Comparison of ENCODE assay signal across 8 mouse cellular contexts in the genomic region with DNA sequence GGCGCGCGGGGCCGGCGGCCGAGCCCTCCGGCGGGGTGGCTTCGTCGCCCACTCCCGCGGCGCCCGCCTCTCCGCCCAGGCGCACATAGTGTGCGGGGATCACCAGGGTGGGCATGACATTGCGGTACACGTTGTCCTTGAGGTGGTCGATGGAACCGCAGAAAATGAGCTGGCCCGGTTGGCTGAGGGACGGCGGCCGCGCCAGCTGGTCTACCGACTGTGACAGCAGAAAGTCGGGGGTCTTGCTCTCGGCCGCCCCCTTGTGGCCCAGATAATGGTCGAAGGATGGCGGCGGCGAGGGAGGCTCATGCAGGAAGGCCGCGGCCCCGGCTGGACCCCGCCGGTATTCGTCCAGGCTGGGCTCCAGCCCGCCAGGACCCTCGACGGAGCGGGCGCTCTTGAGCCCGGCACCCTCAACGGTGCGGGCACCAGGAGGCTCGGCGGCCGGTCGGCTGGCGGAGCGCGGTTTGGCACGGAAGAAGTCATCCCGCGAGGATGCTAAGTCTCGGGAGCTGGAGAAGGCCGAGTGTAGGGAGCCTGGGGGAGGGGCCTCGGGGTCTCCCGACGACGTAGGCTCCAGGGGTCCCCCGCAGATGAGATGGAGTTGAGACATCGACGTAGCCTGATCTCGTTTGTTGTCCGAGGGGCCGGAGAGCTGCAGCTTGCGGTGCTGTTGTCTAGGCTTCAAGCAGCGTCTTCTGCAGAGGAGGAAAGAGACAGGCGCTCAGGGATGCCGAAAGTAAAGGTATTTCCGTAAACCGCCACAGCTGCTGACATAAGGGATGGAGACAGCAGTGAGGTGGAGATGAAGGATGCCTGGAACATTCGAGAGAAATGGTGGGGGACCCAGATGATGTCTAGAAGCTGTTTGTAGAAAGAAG. TPM values are rescaled to one million over a fixed set of nuclear protein-coding genes. Genes with fewer than 3 reads are reported as not detected.
DNase-seq lines count a peak whose midpoint lies in the region; ATAC-seq and TF ChIP-seq lines count a peak whose summit lies in the region.

No protein-coding gene starts in this region.

- 13% methylated on average over 58 of the region's 77 CpGs for WGBS in embryonic facial prominence, embryonic 14.5 days
- WGBS in heart, embryonic 16.5 days = 19% methylated on average over 77 of the region's 77 CpGs
- WGBS in lung, embryonic 14.5 days = 9% methylated on average over 77 of the region's 77 CpGs
- 14% methylated on average over 77 of the region's 77 CpGs for WGBS in olfactory bulb, adult 2 months

- H3K9ac ChIP-seq in embryonic facial prominence, embryonic 14.5 days (ENCODE audit: low read depth, low read length) = peak overlapping the region; percentile 61
- peak overlapping the region; percentile 70 for H3K9ac ChIP-seq in heart, embryonic 16.5 days (ENCODE audit: low read length)
- H3K9ac ChIP-seq in lung, embryonic 14.5 days = peak overlapping the region; percentile 46

- H3K4me2 ChIP-seq in embryonic facial prominence, embryonic 14.5 days (ENCODE audit: low read depth, low read length) = peak overlapping the region; percentile 84
- H3K4me2 ChIP-seq in heart, embryonic 16.5 days (ENCODE audit: low read depth, low read length) = peak overlapping the region; percentile 92
- peak overlapping the region; percentile 92 for H3K4me2 ChIP-seq in lung, embryonic 14.5 days

- H3K4me1 ChIP-seq in embryonic facial prominence, embryonic 14.5 days (ENCODE audit: control insufficient read depth, insufficient read depth, low read length) = peaks cover 13% of the 10 kb centered on the region
- H3K4me1 ChIP-seq in heart, embryonic 16.5 days (ENCODE audit: control insufficient read depth, insufficient read depth, low read length) = peaks cover 14% of the 10 kb centered on the region
- H3K4me1 ChIP-seq in lung, embryonic 14.5 days (ENCODE audit: insufficient read depth) = peaks cover 3% of the 10 kb centered on the region; the same call in 1 of the 2 replicates
- H3K4me1 ChIP-seq in olfactory bulb, adult 2 months (ENCODE audit: control insufficient read depth, insufficient read depth, low read length) = peaks cover 34% of the 10 kb centered on the region

- peak; percentile 93 for TF ChIP-seq CTCF in lung, embryonic 14.5 days (IDR thresholded peaks at IDR 0.05; ENCODE audit: low read depth)
- TF ChIP-seq CTCF in olfactory bulb, adult 2 months (IDR thresholded peaks at IDR 0.05; ENCODE audit: insufficient read depth, low read depth, low read length) = peak; percentile 87

- peak overlapping the region; percentile 42 for H3K4me3 ChIP-seq in embryonic facial prominence, embryonic 14.5 days (ENCODE audit: low read depth, low read length)
- H3K4me3 ChIP-seq in heart, embryonic 16.5 days (ENCODE audit: low read length) = peak overlapping the region; percentile 56
- H3K4me3 ChIP-seq in lung, embryonic 14.5 days (ENCODE audit: low read depth, low read length) = peak overlapping the region; percentile 43
- H3K4me3 ChIP-seq in olfactory bulb, adult 2 months (ENCODE audit: insufficient read depth, low read depth, low read length) = peak overlapping the region; percentile 62

- H3K27ac ChIP-seq in embryonic facial prominence, embryonic 14.5 days (replicated peaks; ENCODE audit: low read depth, low read length) = no peak overlapping the region
- no peak overlapping the region for H3K27ac ChIP-seq in heart, embryonic 16.5 days (ENCODE audit: low read length)
- no peak overlapping the region for H3K27ac ChIP-seq in lung, embryonic 14.5 days (ENCODE audit: low read depth)
- peak overlapping the region; percentile 23; the same call in 1 of the 2 replicates for H3K27ac ChIP-seq in olfactory bulb, adult 2 months (ENCODE audit: insufficient read depth, low read depth, low read length)

- TF ChIP-seq POLR2A in olfactory bulb, adult 2 months (IDR thresholded peaks at IDR 0.05; ENCODE audit: insufficient read depth, low read depth, low read length) = no peak; the same call in none of the 2 replicates

- peak; percentile 48 for ATAC-seq in embryonic facial prominence, embryonic 14.5 days (ENCODE audit: low read depth)
- peak; percentile 15 for ATAC-seq in heart, embryonic 16.5 days (replicated peaks; ENCODE audit: extremely low read depth, insufficient read depth, low FRiP score)
- ATAC-seq in lung, embryonic 14.5 days (ENCODE audit: insufficient read depth) = peak; percentile 24

- no peaks in the 10 kb centered on the region for H3K27me3 ChIP-seq in embryonic facial prominence, embryonic 14.5 days (replicated peaks; ENCODE audit: control insufficient read depth, insufficient read depth, low read length)
- H3K27me3 ChIP-seq in heart, embryonic 16.5 days (ENCODE audit: control insufficient read depth, insufficient read depth, low read length) = peaks cover 2% of the 10 kb centered on the region; the same call in 1 of the 2 replicates
- no peaks in the 10 kb centered on the region for H3K27me3 ChIP-seq in lung, embryonic 14.5 days (ENCODE audit: insufficient read depth, low read length)

- no peaks in the 10 kb centered on the region for H3K9me3 ChIP-seq in embryonic facial prominence, embryonic 14.5 days (ENCODE audit: control insufficient read depth, low read length)
- H3K9me3 ChIP-seq in heart, embryonic 16.5 days (replicated peaks; ENCODE audit: control insufficient read depth, low read length) = no peaks in the 10 kb centered on the region
- no peaks in the 10 kb centered on the region for H3K9me3 ChIP-seq in lung, embryonic 14.5 days (ENCODE audit: low read depth, low read length)

- peak; percentile 44 to 62 for DNase-seq in CD8-positive naive resting alpha-beta T cell, adult 2 months (ENCODE audit: low read depth in 2 of 2, low spot score in 2 of 2)
- peak; percentile 89 to 91 for DNase-seq in adrenal gland, postnatal 36 days
- DNase-seq in embryonic facial prominence, embryonic 14.5 days (ENCODE audit: low spot score) = peak; percentile 74
- peak; percentile 65 to 84 for DNase-seq in layer of hippocampus, adult 18-20 months (ENCODE audit: low spot score in 2 of 2)
- peak; percentile 94 for DNase-seq in lung, embryonic 14.5 days
- DNase-seq in urinary bladder, postnatal 25 days (ENCODE audit: low spot score) = peak; percentile 80

- H3K36me3 ChIP-seq in embryonic facial prominence, embryonic 14.5 days (ENCODE audit: control insufficient read depth, insufficient read depth, low read length) = peaks cover 92% of the 10 kb centered on the region
- peaks cover 30% of the 10 kb centered on the region for H3K36me3 ChIP-seq in heart, embryonic 16.5 days (ENCODE audit: control insufficient read depth, insufficient read depth)
- peaks cover 84% of the 10 kb centered on the region for H3K36me3 ChIP-seq in lung, embryonic 14.5 days (ENCODE audit: insufficient read depth)

RNA-seq across cellular contexts. Expression of a gene that starts 8.3 kb away (rescaled TPM):
- 100 to 1,000 TPM; 181 to 214 TPM for total RNA-seq in adrenal gland, postnatal 36 days (2021)
- polyA plus RNA-seq in embryonic facial prominence, embryonic 14.5 days (2014; fragmentation: Nextera tagmentation; extraction: Ambion mirVana) = 121 and 129 TPM in 2 replicates
- polyA plus RNA-seq in heart, embryonic 16.5 days (2015; fragmentation: Nextera tagmentation; extraction: Ambion mirVana) = 215 and 234 TPM in 2 replicates
- total RNA-seq in layer of hippocampus, adult 18-20 months (2021) = 10 to 100 TPM; 62.4 to 64.6 TPM
- 113 and 116 TPM in 2 replicates for polyA plus RNA-seq in lung, embryonic 14.5 days (2014; fragmentation: Nextera tagmentation; extraction: Ambion mirVana)
- not detected in 2 replicates for polyA plus RNA-seq in olfactory bulb, adult 2 months (2012; ENCODE audit: insufficient read depth, insufficient read length, low replicate concordance, missing spikeins)

RNA-seq across cellular contexts. Expression of a gene that starts 9.0 kb away (rescaled TPM):
- 1 to 10 TPM; 5.8 to 6.1 TPM for total RNA-seq in adrenal gland, postnatal 36 days (2021)
- 6.8 and 10.7 TPM in 2 replicates for polyA plus RNA-seq in embryonic facial prominence, embryonic 14.5 days (2014; fragmentation: Nextera tagmentation; extraction: Ambion mirVana)
- polyA plus RNA-seq in heart, embryonic 16.5 days (2015; fragmentation: Nextera tagmentation; extraction: Ambion mirVana) = 3.0 and 3.9 TPM in 2 replicates
- total RNA-seq in layer of hippocampus, adult 18-20 months (2021) = 100 to 1,000 TPM; 106 to 111 TPM
- 7.4 and 8.3 TPM in 2 replicates for polyA plus RNA-seq in lung, embryonic 14.5 days (2014; fragmentation: Nextera tagmentation; extraction: Ambion mirVana)
- polyA plus RNA-seq in olfactory bulb, adult 2 months (2012; ENCODE audit: insufficient read depth, insufficient read length, low replicate concordance, missing spikeins) = not detected in 2 replicates

RNA-seq across cellular contexts. Expression of a gene that starts 30.7 kb away (rescaled TPM):
- 100 to 1,000 TPM; 453 to 470 TPM for total RNA-seq in adrenal gland, postnatal 36 days (2021)
- 190 and 194 TPM in 2 replicates for polyA plus RNA-seq in embryonic facial prominence, embryonic 14.5 days (2014; fragmentation: Nextera tagmentation; extraction: Ambion mirVana)
- 308 and 331 TPM in 2 replicates for polyA plus RNA-seq in heart, embryonic 16.5 days (2015; fragmentation: Nextera tagmentation; extraction: Ambion mirVana)
- total RNA-seq in layer of hippocampus, adult 18-20 months (2021) = 10 to 100 TPM; 62.9 to 64.5 TPM
- polyA plus RNA-seq in lung, embryonic 14.5 days (2014; fragmentation: Nextera tagmentation; extraction: Ambion mirVana) = 223 and 244 TPM in 2 replicates
- polyA plus RNA-seq in olfactory bulb, adult 2 months (2012; ENCODE audit: insufficient read depth, insufficient read length, low replicate concordance, missing spikeins) = not detected in 2 replicates

RNA-seq across cellular contexts. Expression of a gene that starts 31.5 kb away (rescaled TPM):
- 1 to 10 TPM; 3.0 to 4.6 TPM for total RNA-seq in adrenal gland, postnatal 36 days (2021)
- polyA plus RNA-seq in embryonic facial prominence, embryonic 14.5 days (2014; fragmentation: Nextera tagmentation; extraction: Ambion mirVana) = 6.0 and 6.6 TPM in 2 replicates
- polyA plus RNA-seq in heart, embryonic 16.5 days (2015; fragmentation: Nextera tagmentation; extraction: Ambion mirVana) = 6.5 and 6.6 TPM in 2 replicates
- total RNA-seq in layer of hippocampus, adult 18-20 months (2021) = 1 to 10 TPM; 1.2 to 3.9 TPM
- polyA plus RNA-seq in lung, embryonic 14.5 days (2014; fragmentation: Nextera tagmentation; extraction: Ambion mirVana) = 10.1 and 10.7 TPM in 2 replicates
- not detected in 2 replicates for polyA plus RNA-seq in olfactory bulb, adult 2 months (2012; ENCODE audit: insufficient read depth, insufficient read length, low replicate concordance, missing spikeins)

RNA-seq across cellular contexts. Expression of a gene that starts 45.2 kb away (rescaled TPM):
- total RNA-seq in adrenal gland, postnatal 36 days (2021) = 10 to 100 TPM; 29.1 to 29.6 TPM
- 7.1 and 7.8 TPM in 2 replicates for polyA plus RNA-seq in embryonic facial prominence, embryonic 14.5 days (2014; fragmentation: Nextera tagmentation; extraction: Ambion mirVana)
- 0.72 and 1.3 TPM in 2 replicates for polyA plus RNA-seq in heart, embryonic 16.5 days (2015; fragmentation: Nextera tagmentation; extraction: Ambion mirVana)
- 100 to 1,000 TPM; 489 to 499 TPM for total RNA-seq in layer of hippocampus, adult 18-20 months (2021)
- 1.1 and 1.3 TPM in 2 replicates for polyA plus RNA-seq in lung, embryonic 14.5 days (2014; fragmentation: Nextera tagmentation; extraction: Ambion mirVana)
- polyA plus RNA-seq in olfactory bulb, adult 2 months (2012; ENCODE audit: insufficient read depth, insufficient read length, low replicate concordance, missing spikeins) = not detected in 2 replicates

Comparison
In these comparisons a context has a peak if more than half of its experiments do, and no peak if none do; other contexts are left out.
1. RNA of a gene that starts 30.7 kb away (polyA plus RNA-seq): 308 to 331 TPM in heart, embryonic 16.5 days, 223 to 244 TPM in lung, embryonic 14.5 days and 190 to 194 TPM in embryonic facial prominence, embryonic 14.5 days; not detected in olfactory bulb, adult 2 months; every median in the first group is over 100 times any median in the second.
2. Peak in every context shown above with its lines, with median percentiles within 50 percentile points of each other: DNase-seq, ATAC-seq, H3K4me2 ChIP-seq, H3K4me3 ChIP-seq and H3K9ac ChIP-seq.